Mouse (Mus musculus): ENCODE results near the gene Slc35e4.
A peak's percentile ranks its signal among the peaks of the same experiment; 100 is the strongest.

Slc35e4 gene

DNA sequence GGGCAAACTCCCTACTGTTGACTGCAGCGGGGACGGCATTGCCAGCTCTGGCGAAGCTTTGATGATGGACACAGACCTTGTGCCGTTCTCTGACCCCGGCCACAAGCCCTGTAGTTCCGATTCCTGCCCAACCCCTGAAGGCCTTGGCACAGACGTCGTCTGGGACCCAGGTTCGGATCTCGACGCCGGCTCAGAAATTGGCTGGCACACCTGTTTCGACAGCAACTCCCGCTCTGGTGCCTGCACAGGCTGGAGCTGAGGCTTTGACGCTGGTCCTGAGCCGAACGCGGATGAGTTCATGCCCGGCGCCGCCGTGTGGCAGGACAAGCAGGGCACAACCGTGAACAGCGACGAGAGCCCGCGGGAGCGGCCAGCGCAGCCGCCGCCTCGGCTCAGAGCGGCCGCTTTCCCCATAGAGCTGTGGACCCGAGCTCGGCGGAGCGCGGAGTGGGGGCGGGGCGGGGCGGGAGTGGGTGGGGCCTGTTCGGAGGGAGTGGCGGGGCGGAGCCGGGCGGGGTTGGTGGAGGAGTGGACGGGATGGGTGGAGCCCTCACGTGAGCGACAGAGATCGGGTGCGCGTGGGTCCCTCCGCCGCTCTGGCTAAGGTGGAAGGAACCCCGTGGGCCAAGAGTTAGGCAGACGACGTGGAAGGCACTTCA is 50.9 kb downstream of the Slc35e4 start, which contains the start of gene Osbp2:
Osbp2 (minus strand) TSS at position 450 of the 659 bp plus-strand sequence.
- peak; percentile 20 for DNase-seq (ENCODE audit: low spot score)

GRCm38 (mm10) chr11:3862661-3863453 is 51.6 kb downstream of the Slc35e4 start:
- no peak for DNase-seq (ENCODE audit: low spot score)

DNA sequence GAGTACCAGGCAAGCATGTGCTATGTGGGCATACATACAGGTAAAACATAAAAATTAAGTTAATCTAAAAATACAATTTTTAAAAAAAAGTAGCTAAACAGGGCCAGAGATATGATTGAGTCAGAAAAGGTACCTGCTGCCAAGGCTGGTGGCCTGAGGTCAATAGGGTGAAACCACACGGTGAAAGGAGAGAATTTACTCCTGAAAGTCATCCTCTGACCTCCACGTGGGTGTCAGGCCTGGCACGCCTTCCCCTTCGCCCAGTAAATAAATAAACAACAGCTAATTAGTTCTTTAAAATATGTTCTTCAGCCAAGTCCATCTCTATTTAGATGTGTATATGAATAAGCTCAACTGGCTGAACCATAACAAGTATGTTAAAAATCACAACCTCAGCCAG is 54.1 kb downstream of the Slc35e4 start:
- DNase-seq (ENCODE audit: low spot score) = no peak

- no peak for DNase-seq (ENCODE audit: low spot score)
These were observed 54.7 kb downstream of the Slc35e4 start for GRCm38 (mm10) chr11:3859778-3860177.

DNA sequence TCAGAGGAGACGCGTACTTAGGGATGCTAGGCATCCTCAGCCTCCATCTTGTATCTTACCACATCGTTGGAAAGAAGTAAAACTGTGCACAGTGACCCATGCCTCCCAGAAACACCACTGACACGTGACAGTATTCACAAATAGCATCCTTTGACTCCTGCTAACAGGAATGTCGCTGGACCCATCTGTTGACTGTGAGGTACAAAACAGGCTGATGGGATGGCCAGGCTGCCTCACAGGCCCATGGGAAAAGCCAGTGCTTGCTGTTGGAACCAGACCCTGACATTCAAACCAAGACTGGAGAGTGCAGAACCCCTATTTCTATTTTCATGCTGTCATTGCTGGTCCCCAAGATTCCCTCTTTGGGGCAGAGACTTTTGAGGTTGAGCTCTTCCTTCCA is 56.6 kb downstream of the Slc35e4 start:
- DNase-seq (ENCODE audit: low spot score) = no peak

All from urinary bladder, postnatal 10 days (tissue).